Mouse (Mus musculus) heart, embryonic 12.5 days (tissue): ENCODE measurements around the gene Gls. TPM values are rescaled to one million over a fixed set of nuclear protein-coding genes. Genes with fewer than 3 reads are reported as not detected.
A peak's percentile ranks its signal among the peaks of the same experiment; 100 is the strongest.

Experiments
- ATAC-seq: fragments of 200-750 bp; cut with Nextera tagmentation; 2 replicates; pipeline ENCODE4 v1.8.0; 2017; ENCODE audit warnings: moderate TSS enrichment, moderate library complexity; ENCODE audit not compliant: insufficient number of reproducible peaks, low FRiP score
- H3K27ac ChIP-seq: fragments of 300-500 bp; sonication (generic); 2 replicates; pipeline ENCODE4 v1.5.1; 2016; ENCODE audit warnings: mild to moderate bottlenecking, moderate library complexity; ENCODE audit not compliant: poor library complexity, severe bottlenecking
- H3K27me3 ChIP-seq: fragments of 300-500 bp; sonication (generic); replicated peaks from 2 replicates; pipeline ENCODE4 v1.6.1; 2016; ENCODE audit warnings: mild to moderate bottlenecking, moderate library complexity
- H3K36me3 ChIP-seq: fragments of 300-500 bp; sonication (generic); 2 replicates; pipeline ENCODE4 v1.6.1; 2016; ENCODE audit warnings: mild to moderate bottlenecking, moderate library complexity
- H3K4me1 ChIP-seq: fragments of 300-500 bp; sonication (generic); replicated peaks from 2 replicates; pipeline ENCODE4 v1.6.1; 2016; ENCODE audit warnings: mild to moderate bottlenecking
- H3K4me2 ChIP-seq: fragments of 300-500 bp; sonication (generic); 2 replicates; pipeline ENCODE4 v1.6.1; 2016; ENCODE audit warnings: mild to moderate bottlenecking, moderate library complexity
- H3K4me3 ChIP-seq: fragments of 300-500 bp; sonication (generic); 2 replicates; pipeline ENCODE4 v1.5.1; 2016; ENCODE audit warnings: mild to moderate bottlenecking
- H3K9ac ChIP-seq: fragments of 300-500 bp; sonication (generic); 2 replicates; pipeline ENCODE4 v1.6.1; 2016; ENCODE audit warnings: mild to moderate bottlenecking, moderate library complexity
- H3K9me3 ChIP-seq: fragments of 300-500 bp; sonication (generic); replicated peaks from 2 replicates; pipeline ENCODE4 v1.6.1; 2016; ENCODE audit warnings: mild to moderate bottlenecking, moderate library complexity
- WGBS: fragments of 180-500 bp; shearing (Covaris S2); methylation state at CpG from one replicate; pipeline ENCODE4 v1.1.7; 2016; 5-methylcytosine and 5-hydroxymethylcytosine counted together
- polyA plus RNA-seq: library from polyadenylated mRNA; unstranded; fragments of >200 nt; fragmentation: Nextera tagmentation; extraction: Ambion mirVana; gene quantifications from 2 replicates; pipeline ENCODE4 v1.2.1, GENCODE M21; 2016

Gene Gls
- polyA plus RNA-seq, result 40.8 and 44.5 TPM in 2 replicates

DNA sequence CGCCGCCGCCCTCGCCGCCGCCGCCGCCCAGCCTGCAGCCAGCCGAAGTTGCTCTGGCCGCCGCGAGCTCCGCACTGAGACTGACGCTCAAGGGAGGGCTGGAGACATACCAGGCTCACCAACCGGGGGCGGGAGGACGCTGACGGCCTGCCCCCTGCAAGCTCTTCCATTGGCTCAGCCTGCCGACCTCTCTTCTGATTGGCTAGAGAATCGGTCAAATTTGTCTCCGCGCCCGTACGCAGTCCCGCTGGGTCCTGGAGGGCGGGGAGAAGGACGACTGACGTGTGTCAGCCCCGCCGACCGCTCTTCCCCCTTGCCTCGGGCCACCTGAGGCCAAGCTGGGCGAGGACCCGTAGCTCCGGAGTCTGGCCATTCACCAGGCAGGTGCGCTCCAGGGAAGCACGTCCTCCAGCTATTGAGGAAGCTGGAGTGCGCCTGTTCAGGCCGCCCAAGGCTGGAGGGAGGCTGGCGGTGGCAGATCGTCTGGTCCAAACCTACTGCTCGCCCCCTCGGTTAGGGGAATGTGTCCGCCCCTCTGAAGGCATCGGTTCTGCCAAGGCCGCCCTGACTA is at the start of gene Gls:
Gene Gls, minus strand, starts transcription at position 90 of the 571 bp plus-strand sequence.
- H3K9me3 ChIP-seq, result no peaks in the 10 kb centered on the region
- ATAC-seq, result peak; percentile 99
- H3K4me1 ChIP-seq, result peaks cover 4% of the 10 kb centered on the region
- H3K4me2 ChIP-seq, result peak within 1 kb of the TSS; percentile 84
- H3K27ac ChIP-seq, result peak within 1 kb of the TSS; percentile 98
- no peaks in the 10 kb centered on the region for H3K27me3 ChIP-seq
- peak within 1 kb of the TSS; percentile 98 for H3K9ac ChIP-seq
- 0% methylated on average over 46 of the region's 46 CpGs for WGBS
- H3K36me3 ChIP-seq, result no peaks in the 10 kb centered on the region
- H3K4me3 ChIP-seq, result peak within 1 kb of the TSS; percentile 97

DNA sequence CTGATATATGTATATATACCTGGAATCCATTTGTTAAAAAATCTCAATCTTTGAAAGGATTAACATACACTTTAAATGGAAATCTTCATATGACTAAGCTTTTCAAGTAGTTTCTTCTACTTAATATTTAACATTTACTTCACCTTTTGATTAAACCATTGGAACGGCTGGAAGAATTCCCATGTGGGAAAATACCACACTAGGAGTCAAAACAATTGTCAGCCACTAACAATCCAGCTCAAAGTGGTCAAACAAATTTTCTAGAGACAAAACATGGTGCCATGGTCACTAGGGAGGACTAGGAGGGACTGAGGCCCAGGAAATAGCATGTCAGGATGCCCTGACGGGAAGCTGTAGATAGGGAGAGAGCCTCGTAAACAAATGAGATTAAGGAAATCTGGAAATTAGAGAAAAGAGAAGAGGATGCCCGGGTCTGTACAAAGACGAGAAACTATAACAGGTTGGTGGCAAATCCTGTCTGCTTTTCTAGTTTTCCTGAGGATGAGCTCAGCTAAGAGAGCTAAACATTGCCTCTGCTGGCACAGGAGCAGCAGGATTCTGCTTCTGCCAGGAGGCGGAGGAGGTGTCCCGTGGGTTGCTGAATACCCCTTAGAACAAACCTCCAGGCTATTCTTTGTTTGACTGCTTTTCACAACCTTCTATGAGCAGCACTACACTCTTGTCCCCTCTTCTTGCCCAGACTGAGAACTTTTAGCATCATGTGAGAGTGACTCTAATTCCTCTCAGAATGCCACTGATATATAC is 47.0 kb upstream of the Gls start:
- H3K9me3 ChIP-seq, result no peaks in the 10 kb centered on the region
- H3K4me1 ChIP-seq, result no peaks in the 10 kb centered on the region
- no peaks in the 10 kb centered on the region for H3K27me3 ChIP-seq
- WGBS, result 64% methylated on average over 7 of the region's 7 CpGs
- H3K27ac ChIP-seq, result no peak overlapping the region
- H3K4me3 ChIP-seq, result no peak overlapping the region
- H3K36me3 ChIP-seq, result no peaks in the 10 kb centered on the region
- H3K4me2 ChIP-seq, result no peak overlapping the region
- no peak for ATAC-seq
- H3K9ac ChIP-seq, result no peak overlapping the region

DNA sequence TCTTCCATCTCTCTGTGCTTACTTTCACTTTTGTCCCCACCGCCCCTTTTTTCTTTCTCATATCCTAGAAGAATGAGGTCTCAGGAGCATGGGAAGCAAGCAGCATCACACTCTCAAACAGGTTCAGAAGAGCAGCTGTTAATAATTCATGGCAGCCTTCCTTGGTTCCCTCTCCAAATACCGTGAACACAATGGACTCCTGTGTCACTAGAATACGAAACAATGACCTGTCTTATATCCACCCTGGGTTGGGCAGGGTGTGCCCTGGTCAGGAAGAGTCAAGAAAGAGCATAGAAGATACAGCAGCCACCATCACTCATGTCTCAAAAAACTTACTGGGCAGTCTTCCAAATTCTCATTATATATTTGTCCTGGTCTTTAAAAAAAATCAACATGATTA is 46.3 kb upstream of the Gls start:
- no peaks in the 10 kb centered on the region for H3K4me1 ChIP-seq
- no peak for ATAC-seq
- no peaks in the 10 kb centered on the region for H3K36me3 ChIP-seq
- WGBS, result 68% methylated on average over 3 of the region's 3 CpGs
- H3K27me3 ChIP-seq, result no peaks in the 10 kb centered on the region
- H3K4me2 ChIP-seq, result no peak overlapping the region
- no peaks in the 10 kb centered on the region for H3K9me3 ChIP-seq
- no peak overlapping the region for H3K9ac ChIP-seq
- H3K27ac ChIP-seq, result no peak overlapping the region
- no peak overlapping the region for H3K4me3 ChIP-seq

DNA sequence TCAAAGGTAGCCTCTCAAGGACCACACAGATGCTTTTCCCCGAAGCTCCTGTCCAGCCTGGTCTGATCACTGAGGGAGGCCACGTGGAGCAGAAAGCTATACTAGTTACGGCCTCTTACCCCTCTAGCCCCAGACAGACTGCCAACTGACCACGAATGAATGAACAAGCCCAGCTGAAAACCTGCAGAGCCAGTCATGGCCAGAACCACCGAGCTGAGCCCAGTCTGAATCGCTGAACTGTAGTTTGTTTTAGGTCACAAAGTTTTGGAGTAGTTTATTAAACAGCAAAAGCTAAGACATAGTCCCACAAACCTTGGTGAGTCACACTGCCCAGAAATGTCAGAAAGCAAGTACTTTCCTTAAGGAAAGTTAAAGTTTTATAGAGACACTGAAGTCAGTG is 45.0 kb upstream of the Gls start:
- no peaks in the 10 kb centered on the region for H3K9me3 ChIP-seq
- H3K27me3 ChIP-seq, result no peaks in the 10 kb centered on the region
- 56% methylated on average over 6 of the region's 6 CpGs for WGBS
- H3K9ac ChIP-seq, result no peak overlapping the region
- ATAC-seq, result no peak
- no peak overlapping the region for H3K27ac ChIP-seq
- H3K4me3 ChIP-seq, result no peak overlapping the region
- H3K4me1 ChIP-seq, result no peaks in the 10 kb centered on the region
- H3K4me2 ChIP-seq, result no peak overlapping the region
- no peaks in the 10 kb centered on the region for H3K36me3 ChIP-seq

DNA sequence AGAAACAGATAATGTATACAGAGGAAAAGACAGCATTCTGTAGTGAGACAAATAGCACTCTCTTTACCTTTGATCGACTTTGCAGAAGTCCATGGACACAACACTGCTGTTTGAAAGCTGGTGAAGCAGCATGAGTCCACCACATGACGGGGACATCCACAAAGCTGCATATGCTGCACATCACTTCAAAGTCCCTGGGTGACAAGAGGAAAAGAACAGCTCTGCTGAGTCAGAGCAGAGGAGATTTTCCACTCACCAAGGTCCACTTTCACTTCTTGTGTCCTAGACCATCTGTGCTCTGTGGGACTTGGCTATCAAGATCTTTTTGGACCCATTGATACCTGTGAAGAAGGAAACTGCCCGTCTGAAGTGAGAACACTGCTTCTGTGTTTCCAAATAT is 41.2 kb upstream of the Gls start:
- H3K36me3 ChIP-seq, result no peaks in the 10 kb centered on the region
- ATAC-seq, result no peak
- H3K4me2 ChIP-seq, result no peak overlapping the region
- 62% methylated on average over 3 of the region's 3 CpGs for WGBS
- no peak overlapping the region for H3K27ac ChIP-seq
- H3K27me3 ChIP-seq, result no peaks in the 10 kb centered on the region
- no peak overlapping the region for H3K9ac ChIP-seq
- no peaks in the 10 kb centered on the region for H3K9me3 ChIP-seq
- H3K4me3 ChIP-seq, result no peak overlapping the region
- H3K4me1 ChIP-seq, result peaks cover 7% of the 10 kb centered on the region

DNA sequence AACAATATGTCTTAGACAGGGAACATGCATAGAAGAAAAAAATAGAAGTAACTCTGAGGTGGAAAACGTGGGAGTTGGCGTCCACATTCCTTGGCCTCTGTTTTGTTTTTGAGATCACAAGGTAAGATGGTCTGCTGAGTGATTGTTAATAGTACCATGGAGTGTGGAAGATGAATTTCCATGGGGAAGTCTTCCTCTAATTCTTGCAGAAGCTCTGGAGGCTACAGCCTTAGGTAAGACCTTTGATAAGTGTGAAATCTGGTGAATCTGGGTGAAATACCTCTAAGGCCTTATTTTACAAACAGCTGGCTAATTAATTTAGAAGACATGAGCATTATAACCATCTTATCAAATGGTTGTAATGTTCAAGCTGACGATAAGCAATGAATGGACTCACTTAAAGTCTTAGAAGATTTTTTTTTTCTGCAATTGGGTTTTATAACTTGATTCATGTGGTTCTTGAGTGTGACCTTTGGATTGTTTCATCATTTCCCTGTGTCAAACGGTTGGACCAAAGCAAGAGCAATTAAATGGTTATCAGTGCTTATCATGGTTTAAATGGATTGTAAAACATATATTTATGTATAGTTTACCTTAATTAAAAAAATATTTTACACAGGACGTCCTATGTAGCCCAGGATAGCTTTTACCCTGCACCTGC is 39.1 kb upstream of the Gls start:
- ATAC-seq, result no peak
- no peak overlapping the region for H3K4me3 ChIP-seq
- no peak overlapping the region for H3K9ac ChIP-seq
- H3K4me1 ChIP-seq, result peaks cover 7% of the 10 kb centered on the region
- H3K36me3 ChIP-seq, result no peaks in the 10 kb centered on the region
- no peaks in the 10 kb centered on the region for H3K27me3 ChIP-seq
- 68% methylated on average over 5 of the region's 5 CpGs for WGBS
- H3K9me3 ChIP-seq, result no peaks in the 10 kb centered on the region
- H3K4me2 ChIP-seq, result no peak overlapping the region
- no peak overlapping the region for H3K27ac ChIP-seq

DNA sequence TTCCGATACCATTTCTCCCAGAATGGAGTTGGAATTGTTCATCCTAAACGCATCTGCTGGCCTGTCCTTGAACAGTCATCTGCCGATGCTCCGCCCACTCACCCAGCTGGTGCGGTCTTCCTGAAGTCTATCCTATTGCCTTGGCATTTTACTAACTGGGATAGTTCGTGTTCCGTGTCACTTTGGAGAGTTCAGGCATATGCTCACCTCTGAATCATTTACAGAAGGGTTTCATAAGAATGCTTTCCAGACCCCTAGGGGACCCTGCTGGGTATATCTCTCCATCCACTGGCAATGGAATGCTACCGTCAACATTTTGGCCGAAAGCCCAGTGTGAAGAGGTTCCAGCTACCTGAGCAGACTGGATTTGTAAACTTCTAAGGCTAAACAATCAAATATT is 37.3 kb upstream of the Gls start:
- no peak overlapping the region for H3K4me2 ChIP-seq
- no peaks in the 10 kb centered on the region for H3K36me3 ChIP-seq
- no peak overlapping the region for H3K27ac ChIP-seq
- H3K27me3 ChIP-seq, result no peaks in the 10 kb centered on the region
- 62% methylated on average over 9 of the region's 9 CpGs for WGBS
- H3K9me3 ChIP-seq, result no peaks in the 10 kb centered on the region
- peaks cover 7% of the 10 kb centered on the region for H3K4me1 ChIP-seq
- ATAC-seq, result no peak
- H3K9ac ChIP-seq, result no peak overlapping the region
- H3K4me3 ChIP-seq, result no peak overlapping the region

DNA sequence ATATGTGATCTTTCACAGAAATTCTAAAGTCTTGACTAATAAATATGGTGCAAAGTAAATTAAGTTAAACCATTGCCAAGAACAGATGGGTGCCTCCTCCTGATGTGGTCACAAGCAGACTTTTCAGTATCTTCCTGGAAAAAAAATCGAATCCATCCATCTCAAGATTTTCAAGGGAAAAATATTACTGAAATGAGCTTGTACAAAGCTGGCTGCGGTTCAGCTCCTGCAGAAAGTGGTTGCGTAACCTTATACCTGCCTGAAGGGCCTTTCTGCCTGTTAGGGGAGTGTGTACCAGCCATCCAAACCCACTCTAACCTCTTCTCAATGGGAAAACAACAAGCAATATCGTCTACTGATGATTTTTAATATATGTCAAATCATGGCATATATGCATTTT is 36.6 kb upstream of the Gls start:
- Histone ChIP-seq H3K27me3 (no peaks in the 10 kb centered on the region), H3K4me2 (no peak overlapping the region), H3K27ac (no peak overlapping the region), H3K9ac (no peak overlapping the region), H3K4me3 (no peak overlapping the region), H3K9me3 (no peaks in the 10 kb centered on the region), H3K36me3 (no peaks in the 10 kb centered on the region), H3K4me1 (peaks cover 7% of the 10 kb centered on the region)
- ATAC-seq, result no peak
- 79% methylated on average over 4 of the region's 4 CpGs for WGBS

DNA sequence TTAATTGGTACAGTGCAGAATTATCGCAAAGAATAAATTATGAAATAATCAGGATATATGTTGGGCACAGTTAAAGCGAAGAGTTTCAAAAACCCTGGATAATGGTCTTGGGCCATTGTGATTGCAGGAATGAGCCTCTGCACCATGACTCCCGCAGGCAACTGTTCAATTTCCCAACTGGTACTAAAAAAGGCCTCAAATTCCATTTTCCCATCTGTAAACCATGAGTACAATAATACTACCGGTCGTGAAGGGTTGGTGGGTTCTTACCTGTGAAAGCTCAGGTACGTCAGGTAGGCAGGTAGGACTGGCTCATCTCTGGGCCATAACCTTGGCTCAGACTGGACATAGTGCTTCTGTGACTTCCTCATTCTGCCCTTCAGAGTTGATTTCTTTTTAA is 35.0 kb upstream of the Gls start:
- WGBS, result 86% methylated on average over 6 of the region's 6 CpGs
- peaks cover 7% of the 10 kb centered on the region for H3K4me1 ChIP-seq
- no peaks in the 10 kb centered on the region for H3K36me3 ChIP-seq
- no peaks in the 10 kb centered on the region for H3K9me3 ChIP-seq
- no peak overlapping the region for H3K9ac ChIP-seq
- ATAC-seq, result no peak
- no peak overlapping the region for H3K27ac ChIP-seq
- H3K27me3 ChIP-seq, result no peaks in the 10 kb centered on the region
- no peak overlapping the region for H3K4me3 ChIP-seq
- H3K4me2 ChIP-seq, result no peak overlapping the region

DNA sequence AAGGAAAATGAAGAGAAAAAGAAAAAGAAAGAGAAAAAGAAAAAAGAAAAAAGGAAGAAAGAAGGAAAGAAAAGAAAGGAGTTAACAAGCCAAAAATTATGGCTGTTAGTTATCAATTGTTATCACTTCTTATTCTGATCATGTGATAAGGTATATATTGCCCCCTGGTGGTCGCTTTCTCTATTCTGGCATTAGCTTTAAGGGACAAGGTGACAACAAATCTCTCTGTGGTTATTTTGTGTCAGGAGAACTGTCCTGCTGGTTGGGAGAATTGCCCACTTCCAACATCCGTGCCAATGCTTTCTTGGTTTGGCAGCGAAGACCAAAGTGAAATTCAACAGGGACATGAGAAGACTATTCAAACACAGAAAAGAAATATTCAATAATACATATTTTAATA is 34.6 kb upstream of the Gls start:
- no peak for ATAC-seq
- WGBS, result 58% methylated on average over 3 of the region's 3 CpGs
- H3K9ac ChIP-seq, result no peak overlapping the region
- H3K36me3 ChIP-seq, result no peaks in the 10 kb centered on the region
- no peak overlapping the region for H3K4me2 ChIP-seq
- peaks cover 7% of the 10 kb centered on the region for H3K4me1 ChIP-seq
- no peak overlapping the region for H3K4me3 ChIP-seq
- H3K27me3 ChIP-seq, result no peaks in the 10 kb centered on the region
- H3K27ac ChIP-seq, result no peak overlapping the region
- no peaks in the 10 kb centered on the region for H3K9me3 ChIP-seq

DNA sequence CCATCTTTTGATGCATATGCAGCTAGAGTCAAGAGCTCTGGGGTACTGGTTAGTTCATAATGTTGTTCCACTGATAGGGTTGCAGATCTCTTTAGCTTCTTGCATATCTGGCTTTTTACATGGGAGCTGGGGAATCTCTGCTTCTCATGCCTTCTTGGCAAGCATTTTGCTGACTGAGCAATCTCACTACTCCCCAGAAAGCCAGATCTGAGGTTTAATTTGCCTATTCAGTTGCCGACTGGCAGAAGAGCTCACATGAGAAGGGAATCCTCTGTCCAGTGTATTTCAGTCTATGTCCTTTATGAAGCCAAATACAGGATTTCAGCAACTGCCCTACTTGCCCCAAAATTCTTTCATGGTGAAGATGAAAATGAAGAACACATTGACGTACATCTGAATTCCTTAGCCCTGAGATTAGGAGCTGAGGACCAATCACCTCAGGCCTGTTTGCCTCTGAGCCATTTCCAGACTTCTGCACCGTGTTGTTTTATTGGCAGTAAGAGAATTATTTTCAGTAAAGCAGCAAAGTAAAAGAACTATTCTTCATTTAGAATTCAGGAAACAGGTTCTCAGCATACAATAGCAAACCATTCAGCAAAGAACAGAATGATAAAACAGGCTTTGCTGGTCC is 33.0 kb upstream of the Gls start:
- Histone ChIP-seq H3K4me2 (no peak overlapping the region), H3K36me3 (no peaks in the 10 kb centered on the region), H3K4me1 (peaks cover 7% of the 10 kb centered on the region), H3K9me3 (no peaks in the 10 kb centered on the region), H3K27me3 (no peaks in the 10 kb centered on the region), H3K9ac (no peak overlapping the region), H3K4me3 (no peak overlapping the region), H3K27ac (no peak overlapping the region)
- ATAC-seq, result no peak
- WGBS, result 64% methylated on average over 3 of the region's 3 CpGs
